Mouse (Mus musculus) stomach, postnatal 0 days (tissue): ENCODE data around the gene Slc8a2.

ENCODE experiments used
- CTCF ChIP-seq: IDR thresholded peaks from 2 replicates; pipeline ENCODE4 v1.5.1; 2016; ENCODE audit warnings: antibody characterized with exemption, low read depth, mild to moderate bottlenecking, moderate library complexity
- EP300 ChIP-seq: optimal IDR thresholded peaks from 2 replicates; pipeline ENCODE3; 2016; ENCODE audit warnings: antibody characterized with exemption

DNA sequence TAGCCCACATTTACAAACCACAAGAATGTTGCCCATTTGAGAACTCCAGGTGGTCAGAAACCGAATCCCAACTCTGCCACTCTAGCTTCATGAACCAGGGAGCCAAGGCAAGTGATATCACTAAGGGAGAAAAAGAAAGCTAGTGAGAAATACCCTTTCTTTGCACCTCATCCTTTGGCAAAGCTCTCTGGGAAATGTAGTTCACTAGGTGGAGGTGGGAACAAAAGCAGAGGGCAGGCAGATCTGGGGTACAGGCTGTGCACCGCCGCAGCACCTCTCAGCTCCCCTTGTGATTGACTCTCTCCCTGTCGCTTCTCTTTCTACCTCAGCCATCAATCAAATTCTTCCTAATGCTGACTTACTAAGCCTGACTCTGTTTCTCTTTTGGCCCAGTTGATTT lies 48.5 kb downstream of the Slc8a2 start:
- TF ChIP-seq CTCF = no peak
- TF ChIP-seq EP300 = no peak
